ENCODE assay signal across 9 mouse cellular contexts in genomic region chr5:104112016-104112415, GRCm38 (mm10). TPM values are rescaled to one million over a fixed set of nuclear protein-coding genes. Genes with fewer than 3 reads are reported as not detected.
DNase-seq lines count a peak whose midpoint lies in the region; ATAC-seq and TF ChIP-seq lines count a peak whose summit lies in the region.
"Had no signal": no experiment of that assay in that cellular context is flagged by ENCODE, and none has a peak within 500 bp of the region (broad histone marks: within the 10 kb centered on the region; RNA-seq: fewer than 3 reads in every experiment).

No protein-coding gene starts in this region.

- no peak for ATAC-seq in stomach, embryonic 16.5 days (ENCODE audit: insufficient read depth, low FRiP score)
- ATAC-seq in liver, postnatal 0 days: no peak
- ATAC-seq in erythroid progenitor cell, adult 5-6 weeks (replicated peaks; ENCODE audit: low FRiP score, poor library complexity, severe bottlenecking): no peak

- peak; percentile 42 for DNase-seq in right cerebral cortex, postnatal 25 days
- DNase-seq in right cerebral cortex, postnatal 14 days: no peak
- no peak for DNase-seq in heart, embryonic 10.5 days (ENCODE audit: low spot score)
- DNase-seq in lung, adult 2 months: no peak
- DNase-seq in liver, postnatal 0 days: no peak
- DNase-seq in kidney, postnatal 36 days: no peak

- peak overlapping the region; percentile 59 for H3K4me2 ChIP-seq in stomach, embryonic 16.5 days (ENCODE audit: low read depth, low read length)
- H3K4me2 ChIP-seq in liver, postnatal 0 days (ENCODE audit: low read depth, low read length): no peak overlapping the region

- TF ChIP-seq EP300 in liver, postnatal 0 days (IDR thresholded peaks at IDR 0.05; ENCODE audit: low read depth): no peak

- peaks cover 73% of the 10 kb centered on the region for H3K4me1 ChIP-seq in heart, embryonic 10.5 days
- peaks cover 12% of the 10 kb centered on the region; the same call in 1 of the 2 replicates for H3K4me1 ChIP-seq in lung, adult 2 months (ENCODE audit: control insufficient read depth, insufficient read depth, low read length)
- peaks cover 31% of the 10 kb centered on the region for H3K4me1 ChIP-seq in stomach, embryonic 16.5 days (ENCODE audit: control insufficient read depth, insufficient read depth, low read length)
- H3K4me1 ChIP-seq in liver, postnatal 0 days (ENCODE audit: insufficient read depth): no peaks in the 10 kb centered on the region

- 15% methylated on average over 9 of the region's 9 CpGs for WGBS in heart, embryonic 10.5 days
- 7% methylated on average over 9 of the region's 9 CpGs for WGBS in lung, adult 2 months
- 11% methylated on average over 9 of the region's 9 CpGs for WGBS in stomach, embryonic 16.5 days
- whole genome bisulfite sequencing in liver, postnatal 0 days (ENCODE audit: insufficient replicate concordance): 17% methylated on average over 9 of the region's 9 CpGs

- no peaks in the 10 kb centered on the region for H3K9me3 ChIP-seq in heart, embryonic 10.5 days
- no peaks in the 10 kb centered on the region for H3K9me3 ChIP-seq in stomach, embryonic 16.5 days (replicated peaks; ENCODE audit: control insufficient read depth, low read length)
- no peaks in the 10 kb centered on the region for H3K9me3 ChIP-seq in liver, postnatal 0 days (ENCODE audit: low read length)

- H3K9ac ChIP-seq in stomach, embryonic 16.5 days (ENCODE audit: low read length): peak overlapping the region; percentile 75
- no peak overlapping the region for H3K9ac ChIP-seq in liver, postnatal 0 days (replicated peaks)

- peak overlapping the region; percentile 10 for H3K4me3 ChIP-seq in heart, embryonic 10.5 days
- H3K4me3 ChIP-seq in lung, adult 2 months (replicated peaks; ENCODE audit: extremely low read depth, low read depth, low read length): peak overlapping the region; percentile 51
- peak overlapping the region; percentile 55 for H3K4me3 ChIP-seq in stomach, embryonic 16.5 days (replicated peaks; ENCODE audit: low read length)
- H3K4me3 ChIP-seq in liver, postnatal 0 days (ENCODE audit: low read depth, low read length): no peak overlapping the region

- no peaks in the 10 kb centered on the region for H3K27me3 ChIP-seq in heart, embryonic 10.5 days (ENCODE audit: insufficient read depth, poor library complexity, severe bottlenecking)
- H3K27me3 ChIP-seq in stomach, embryonic 16.5 days (ENCODE audit: control insufficient read depth, insufficient read depth, low read length): no peaks in the 10 kb centered on the region
- no peaks in the 10 kb centered on the region for H3K27me3 ChIP-seq in liver, postnatal 0 days (ENCODE audit: insufficient read depth, low read length)

- peak overlapping the region; percentile 75 for H3K27ac ChIP-seq in heart, embryonic 10.5 days
- H3K27ac ChIP-seq in stomach, embryonic 16.5 days (ENCODE audit: low read length): peak overlapping the region; percentile 95
- H3K27ac ChIP-seq in liver, postnatal 0 days (ENCODE audit: low read depth): no peak overlapping the region

- H3K36me3 ChIP-seq in heart, embryonic 10.5 days: no peaks in the 10 kb centered on the region
- H3K36me3 ChIP-seq in stomach, embryonic 16.5 days (ENCODE audit: control insufficient read depth, insufficient read depth, low read length): no peaks in the 10 kb centered on the region
- no peaks in the 10 kb centered on the region for H3K36me3 ChIP-seq in liver, postnatal 0 days (replicated peaks; ENCODE audit: insufficient read depth, low read length)

- TF ChIP-seq CTCF in lung, adult 2 months (IDR thresholded peaks at IDR 0.05; ENCODE audit: insufficient read depth, low read length): no peak
- no peak for TF ChIP-seq CTCF in liver, postnatal 0 days (IDR thresholded peaks at IDR 0.05; ENCODE audit: low read depth)

- TF ChIP-seq POLR2A in lung, adult 2 months (IDR thresholded peaks at IDR 0.05; ENCODE audit: borderline replicate concordance, extremely low read depth, low read depth, low read length): no peak

RNA-seq across cellular contexts. Expression of gene Sparcl1, which starts 1.5 kb away (rescaled TPM):
- 11.4 and 17.7 TPM in 2 replicates for polyA plus RNA-seq in heart, embryonic 10.5 days (2016; fragmentation: Nextera tagmentation; extraction: Ambion mirVana)
- polyA plus RNA-seq in lung, adult 2 months (2012; rRNA removed): 214 and 298 TPM in 2 replicates
- polyA plus RNA-seq in stomach, embryonic 16.5 days (2015; fragmentation: Nextera tagmentation; extraction: Ambion mirVana): 380 and 388 TPM in 2 replicates
- 5.2 and 6.3 TPM in 2 replicates for polyA plus RNA-seq in liver, postnatal 0 days (2015; fragmentation: Nextera tagmentation; extraction: Ambion mirVana)
- not detected in 2 replicates for total RNA-seq in erythroid progenitor cell, adult 5-6 weeks (2015; ENCODE audit: low replicate concordance)
- total RNA-seq in erythroid progenitor cell, adult 5-6 weeks (2017; ENCODE audit: low replicate concordance): not detected in 2 replicates

RNA-seq across cellular contexts. Expression of gene Gm17660, which starts 34.6 kb away (rescaled TPM):
- polyA plus RNA-seq in heart, embryonic 10.5 days (2016; fragmentation: Nextera tagmentation; extraction: Ambion mirVana): not detected in 2 replicates
- not detected in 2 replicates for polyA plus RNA-seq in lung, adult 2 months (2012; rRNA removed)
- polyA plus RNA-seq in stomach, embryonic 16.5 days (2015; fragmentation: Nextera tagmentation; extraction: Ambion mirVana): 0.57 TPM in 1 of 2 replicates, not detected in the other
- not detected in 2 replicates for polyA plus RNA-seq in liver, postnatal 0 days (2015; fragmentation: Nextera tagmentation; extraction: Ambion mirVana)
- not detected in 2 replicates for total RNA-seq in erythroid progenitor cell, adult 5-6 weeks (2015; ENCODE audit: low replicate concordance)
- not detected in 2 replicates for total RNA-seq in erythroid progenitor cell, adult 5-6 weeks (2017; ENCODE audit: low replicate concordance)
- polyA plus RNA-seq: spleen, adult 2 months had no signal

RNA-seq across cellular contexts. Expression of gene Dspp, which starts 58.5 kb away (rescaled TPM):
- not detected in 2 replicates for polyA plus RNA-seq in heart, embryonic 10.5 days (2016; fragmentation: Nextera tagmentation; extraction: Ambion mirVana)
- polyA plus RNA-seq in lung, adult 2 months (2012; rRNA removed): not detected in 2 replicates
- polyA plus RNA-seq in stomach, embryonic 16.5 days (2015; fragmentation: Nextera tagmentation; extraction: Ambion mirVana): not detected in 2 replicates
- polyA plus RNA-seq in liver, postnatal 0 days (2015; fragmentation: Nextera tagmentation; extraction: Ambion mirVana): not detected in 2 replicates
- total RNA-seq in erythroid progenitor cell, adult 5-6 weeks (2015; ENCODE audit: low replicate concordance): not detected in 2 replicates
- total RNA-seq in erythroid progenitor cell, adult 5-6 weeks (2017; ENCODE audit: low replicate concordance): not detected in 2 replicates
- polyA plus RNA-seq: spleen, adult 2 months had no signal

Comparison
In these comparisons a context has a peak if more than half of its experiments do, and no peak if none do; other contexts are left out.
1. RNA of gene Sparcl1, which starts 1.5 kb away (polyA plus RNA-seq): 380 to 388 TPM in stomach, embryonic 16.5 days and 214 to 298 TPM in lung, adult 2 months; 11.4 to 17.7 TPM in heart, embryonic 10.5 days and 5.2 to 6.3 TPM in liver, postnatal 0 days; every median in the first group is over 10 times any median in the second.